Mouse (Mus musculus) induced T-regulatory cell, adult 2 months (primary cell): Measurements from ENCODE around the gene Ppp2r5c.
A peak's percentile ranks its signal among the peaks of the same experiment; 100 is the strongest.

Source experiments
- DNase-seq: peaks from one replicate; pipeline ENCODE4 v3.0.0-alpha.2; 2012; ENCODE audit warnings: low read depth

Gene Ppp2r5c

DNA sequence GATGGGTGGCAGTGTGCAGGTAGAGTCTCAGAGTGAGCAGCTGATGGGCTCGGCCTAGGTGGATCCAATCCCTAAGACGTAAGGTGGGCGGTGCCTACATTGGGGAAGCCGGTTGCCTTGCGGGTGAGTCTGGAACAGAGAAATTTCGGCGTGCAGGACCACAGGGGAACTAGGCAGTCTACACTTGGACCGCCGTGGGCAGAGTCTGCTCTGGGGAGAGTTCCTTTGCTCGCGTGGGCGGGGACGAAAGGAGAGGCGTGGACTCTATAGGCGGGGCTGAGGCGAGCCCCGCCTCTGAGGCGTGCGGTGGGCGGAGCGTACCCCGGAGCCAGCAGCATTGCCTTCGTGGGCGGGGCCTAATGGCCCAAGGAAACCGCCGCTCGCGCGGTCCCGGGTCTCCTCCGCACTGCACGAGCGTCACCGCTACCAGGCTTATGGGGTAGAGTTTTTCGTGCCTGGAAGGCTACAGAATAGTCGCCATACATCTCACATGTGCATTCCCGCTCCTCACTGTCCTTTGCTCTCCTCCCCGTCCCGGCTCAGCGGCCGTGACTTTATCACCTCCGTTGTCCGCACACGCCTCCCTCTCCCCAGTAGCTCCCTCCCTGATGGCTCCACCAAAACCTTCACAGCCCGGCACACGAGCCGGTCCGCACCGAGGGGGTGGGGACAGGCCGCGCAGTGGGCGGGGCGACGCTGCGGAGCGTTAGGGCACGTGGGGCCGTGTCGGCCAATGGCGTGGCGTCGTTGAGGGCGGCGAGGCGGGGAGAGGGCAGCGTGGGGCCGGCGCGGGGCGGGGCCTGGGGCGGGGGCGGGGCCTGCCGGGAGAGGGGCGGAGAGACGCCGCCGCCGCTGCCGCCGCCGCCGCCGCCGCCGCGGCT, at the start of gene Ppp2r5c:
TSS of gene Ppp2r5c (plus strand) at position 831 of the 881 bp plus-strand sequence.
- DNase-seq: peak; percentile 97

DNA sequence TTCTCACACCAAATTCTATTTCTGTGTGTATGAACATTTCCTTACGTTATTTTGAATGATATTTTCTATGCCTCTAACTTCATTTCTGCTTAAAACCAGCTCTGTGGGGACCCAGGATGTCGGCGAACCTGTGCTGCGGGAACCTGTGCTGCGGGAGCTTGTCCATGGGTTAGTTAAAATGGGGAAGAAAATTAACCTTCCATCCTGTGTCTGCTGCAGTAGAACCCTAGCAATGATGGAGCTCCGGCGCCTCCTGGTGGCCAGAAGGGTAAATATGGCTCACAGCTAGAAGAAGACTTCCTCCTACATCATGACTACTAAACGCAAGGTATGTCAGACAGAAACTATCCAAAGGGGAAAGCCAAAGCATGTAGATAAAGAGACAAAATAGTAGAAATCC, 48.6 kb upstream of the Ppp2r5c start:
- peak; percentile 81 for DNase-seq

DNA sequence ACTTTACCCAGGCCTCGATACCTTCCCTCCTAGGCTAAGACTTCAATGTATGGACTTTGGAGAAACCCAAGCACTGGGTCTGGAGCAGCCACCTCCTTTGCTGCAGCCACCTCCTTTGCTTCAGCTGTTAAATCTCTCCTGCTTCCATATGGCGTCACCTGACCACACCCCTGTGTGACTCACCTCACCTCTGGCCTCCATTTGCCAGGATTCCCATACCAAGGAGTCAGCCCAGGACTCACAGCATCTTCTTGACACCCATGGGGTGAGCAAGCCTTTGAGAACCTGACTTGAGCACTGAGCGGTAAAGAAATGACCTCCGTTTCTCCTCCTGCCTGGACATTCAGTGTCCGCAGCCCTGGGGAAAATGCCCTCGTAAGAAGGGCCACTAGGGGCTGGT, 47.8 kb upstream of the Ppp2r5c start:
- no peak for DNase-seq

DNA sequence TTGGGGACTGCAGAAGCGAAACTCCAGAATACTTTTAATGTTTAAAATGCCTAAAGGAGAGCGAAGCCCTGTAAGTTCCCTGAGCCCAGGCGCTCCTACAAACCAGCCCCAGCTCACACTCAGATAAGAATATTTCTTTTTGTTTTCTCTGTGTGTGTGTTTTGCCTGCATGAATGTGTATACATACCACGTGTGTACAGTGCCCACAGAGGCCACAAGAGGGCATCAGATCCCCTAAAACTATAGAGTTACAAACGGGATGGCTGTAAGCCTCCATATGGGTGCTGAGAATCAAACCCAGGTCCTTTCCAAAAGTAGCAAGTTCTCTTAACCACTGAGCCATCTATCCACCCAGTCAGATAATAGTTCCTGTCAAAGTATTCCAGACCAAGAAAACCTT, 46.0 kb upstream of the Ppp2r5c start:
- DNase-seq: no peak

DNA sequence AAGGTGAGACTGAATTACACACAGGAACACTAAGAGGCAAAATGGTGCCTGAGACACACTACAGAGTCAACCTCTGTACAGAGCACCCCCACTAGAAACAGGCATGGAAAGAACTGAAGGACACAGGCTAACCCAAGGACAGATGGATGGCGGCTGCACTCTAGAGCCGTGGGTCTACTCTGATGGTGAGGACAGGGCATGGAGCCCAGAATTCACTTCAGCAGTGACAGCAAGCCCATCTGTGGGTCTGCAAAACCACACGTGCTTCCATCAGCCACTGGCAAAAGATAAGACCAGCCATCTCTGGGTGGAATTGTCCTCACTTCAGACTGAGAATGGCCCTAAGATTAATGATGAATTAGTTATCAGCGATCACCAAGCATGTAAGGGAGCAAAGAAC, 45.0 kb upstream of the Ppp2r5c start:
- DNase-seq: no peak

DNA sequence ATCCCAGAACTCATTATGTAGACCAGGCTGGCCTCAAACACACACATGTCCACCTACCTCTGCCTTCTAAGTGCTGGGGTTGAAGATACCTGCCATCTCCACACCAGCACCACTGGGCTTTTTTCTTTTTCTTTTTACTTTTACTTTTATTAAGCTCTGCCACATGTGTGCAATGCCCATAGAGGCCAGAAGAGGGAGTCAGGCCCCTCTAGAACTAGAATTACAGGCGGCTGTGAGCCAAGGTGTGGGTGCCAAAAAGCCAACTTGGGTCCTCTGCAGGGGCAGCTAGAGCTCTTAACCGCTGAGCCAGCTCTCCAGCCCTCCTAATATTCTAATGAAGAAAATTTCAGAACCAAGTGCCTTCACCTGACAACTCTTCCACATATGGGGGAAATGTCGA, 30.7 kb upstream of the Ppp2r5c start:
- peak; percentile 70 for DNase-seq

DNA sequence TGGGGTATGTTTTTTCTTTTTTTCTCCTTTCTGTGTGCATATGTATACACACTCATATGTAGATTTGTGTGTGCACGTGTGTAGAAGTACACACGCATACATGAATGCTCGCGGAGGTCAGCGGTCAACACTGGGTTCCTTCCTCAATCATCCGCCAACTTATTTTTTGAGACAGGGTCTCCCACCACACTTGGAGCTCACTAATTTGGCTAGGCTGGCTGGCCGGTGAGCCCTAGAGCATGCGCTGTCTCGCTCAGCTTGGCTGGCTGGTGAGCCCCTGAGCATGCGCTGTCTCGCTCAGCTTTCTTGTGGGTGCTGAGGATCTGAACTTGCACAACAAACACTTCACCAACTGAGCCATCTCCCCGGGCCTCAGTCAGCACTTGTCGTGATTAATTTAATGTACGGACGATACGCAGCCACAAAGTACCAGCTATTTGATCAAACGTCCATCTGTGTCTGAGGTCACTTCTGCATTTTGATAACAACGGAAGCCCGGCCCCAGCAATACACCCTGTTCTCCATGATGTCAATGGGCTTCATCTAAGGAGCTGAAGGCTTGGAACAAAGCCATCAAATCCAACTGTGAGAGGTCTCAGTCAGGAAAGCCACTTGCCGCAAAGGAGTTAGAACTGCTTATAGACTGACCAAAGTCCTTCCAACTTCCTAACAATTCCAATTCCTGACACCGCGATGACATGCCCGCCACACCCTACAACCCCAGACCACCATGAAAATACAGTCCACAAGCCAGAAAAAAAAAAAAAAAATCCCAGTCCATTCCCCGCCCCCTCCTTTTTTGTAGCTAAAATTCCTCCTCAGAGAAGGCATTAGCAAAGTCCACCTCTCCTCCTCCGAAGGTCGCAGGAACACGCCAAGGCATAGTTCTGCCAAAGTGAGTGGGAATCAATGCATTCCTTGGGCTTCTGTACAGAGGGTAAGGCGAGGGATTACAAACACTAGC, 29.6 kb upstream of the Ppp2r5c start:
- peak; percentile 12 for DNase-seq

DNA sequence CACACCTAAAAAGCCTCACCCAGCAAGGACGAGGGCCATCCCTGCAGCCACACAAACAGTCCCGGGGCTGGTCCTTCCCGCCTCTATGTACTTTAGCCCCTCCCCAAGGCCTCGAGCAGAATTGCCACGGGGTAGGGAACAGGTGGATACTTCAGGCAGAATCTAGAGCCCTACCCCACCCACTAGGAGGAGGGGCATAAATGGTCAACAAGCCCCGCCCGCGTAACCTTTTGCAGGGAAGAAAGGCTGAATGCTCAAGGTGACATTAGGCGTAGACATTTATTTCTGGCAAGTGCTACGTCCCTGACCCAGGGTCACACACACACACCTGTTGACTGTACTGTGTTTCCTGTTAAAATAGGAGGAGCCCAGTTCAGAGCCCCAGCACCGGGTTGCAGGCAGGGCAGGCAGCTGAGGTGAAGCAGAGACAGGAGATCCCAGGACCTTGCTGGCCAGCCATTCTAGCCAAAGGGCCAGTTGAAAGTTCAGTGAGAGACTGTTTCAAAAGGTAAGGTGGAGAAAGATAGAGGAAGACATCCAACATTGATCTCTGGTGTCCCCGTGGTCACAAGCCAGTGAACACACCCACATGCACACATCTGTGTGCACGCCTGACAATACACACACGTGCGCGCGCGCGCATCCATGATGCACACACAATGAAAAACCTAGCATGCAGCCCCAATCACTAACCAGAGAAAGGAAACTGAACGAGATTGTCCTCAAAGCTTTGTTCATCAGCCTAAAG, 28.8 kb upstream of the Ppp2r5c start:
- peak; percentile 48 for DNase-seq

DNA sequence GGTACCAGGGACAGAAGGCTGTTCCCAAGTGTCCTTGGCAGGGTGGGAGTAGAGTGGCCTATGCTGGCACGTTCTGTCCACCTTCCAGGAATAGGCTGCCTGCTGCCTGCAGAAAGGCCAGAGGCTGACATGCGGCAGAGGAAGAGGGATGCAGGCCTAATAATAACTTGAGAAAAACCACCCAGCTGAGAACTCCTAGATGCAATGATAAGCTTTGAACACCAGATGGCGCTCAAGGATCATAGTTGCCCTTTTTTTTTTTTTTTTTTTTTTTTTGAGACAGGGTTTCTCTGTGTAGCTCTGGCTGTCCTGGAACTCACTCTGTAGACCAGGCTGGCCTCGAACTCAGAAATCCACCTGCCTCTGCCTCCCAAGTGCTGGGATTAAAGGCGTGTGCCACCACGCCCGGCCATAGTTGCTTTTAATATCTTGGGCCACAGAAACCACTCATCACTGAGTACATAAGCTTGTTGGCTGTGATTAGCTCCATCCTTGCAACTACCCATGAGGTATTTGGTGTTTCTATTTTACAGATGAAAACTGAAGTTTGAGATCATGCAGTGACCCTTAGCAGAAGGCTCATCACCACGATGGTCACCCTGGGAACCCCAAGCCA, 28.1 kb upstream of the Ppp2r5c start:
- DNase-seq: peak; percentile 87

DNA sequence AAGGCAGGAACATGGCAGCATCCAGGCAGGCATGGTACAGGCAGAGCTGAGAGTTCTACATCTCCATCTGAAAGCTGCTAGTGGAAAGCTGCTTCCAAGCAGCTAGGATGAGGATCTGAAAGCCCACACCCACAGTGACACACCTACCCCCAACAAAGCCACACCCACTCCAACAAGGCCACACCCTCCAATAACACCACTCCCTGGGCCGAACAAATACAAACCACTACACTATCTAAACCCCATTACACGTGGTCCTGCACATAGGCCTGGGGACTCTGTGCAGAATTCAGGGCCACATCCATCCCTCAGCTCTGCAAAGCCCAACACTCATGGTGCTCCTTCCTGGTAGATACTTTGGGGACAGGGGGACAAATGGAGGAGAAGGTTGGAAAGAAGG, 27.0 kb upstream of the Ppp2r5c start:
- peak; percentile 16 for DNase-seq

DNA sequence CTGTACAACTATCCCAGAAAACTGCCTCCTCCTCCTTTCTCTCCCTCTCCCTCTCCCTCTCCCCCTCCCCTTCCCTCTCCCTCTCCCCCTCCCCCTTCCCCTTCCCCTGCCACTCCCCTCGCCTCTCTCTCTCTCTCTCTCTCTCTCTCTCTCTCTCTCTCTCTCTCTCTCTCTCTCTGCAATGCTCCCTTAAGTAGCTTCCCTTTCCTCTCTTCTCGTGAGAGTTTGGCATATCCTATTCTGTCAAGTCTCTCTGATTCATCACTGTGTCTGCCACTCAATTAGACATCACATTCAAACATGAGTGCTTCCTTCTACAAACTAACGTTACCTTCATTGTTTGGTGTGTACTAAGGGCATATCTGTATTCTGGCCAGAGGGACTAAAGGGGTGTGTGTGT, 25.6 kb upstream of the Ppp2r5c start:
- DNase-seq: no peak

DNA sequence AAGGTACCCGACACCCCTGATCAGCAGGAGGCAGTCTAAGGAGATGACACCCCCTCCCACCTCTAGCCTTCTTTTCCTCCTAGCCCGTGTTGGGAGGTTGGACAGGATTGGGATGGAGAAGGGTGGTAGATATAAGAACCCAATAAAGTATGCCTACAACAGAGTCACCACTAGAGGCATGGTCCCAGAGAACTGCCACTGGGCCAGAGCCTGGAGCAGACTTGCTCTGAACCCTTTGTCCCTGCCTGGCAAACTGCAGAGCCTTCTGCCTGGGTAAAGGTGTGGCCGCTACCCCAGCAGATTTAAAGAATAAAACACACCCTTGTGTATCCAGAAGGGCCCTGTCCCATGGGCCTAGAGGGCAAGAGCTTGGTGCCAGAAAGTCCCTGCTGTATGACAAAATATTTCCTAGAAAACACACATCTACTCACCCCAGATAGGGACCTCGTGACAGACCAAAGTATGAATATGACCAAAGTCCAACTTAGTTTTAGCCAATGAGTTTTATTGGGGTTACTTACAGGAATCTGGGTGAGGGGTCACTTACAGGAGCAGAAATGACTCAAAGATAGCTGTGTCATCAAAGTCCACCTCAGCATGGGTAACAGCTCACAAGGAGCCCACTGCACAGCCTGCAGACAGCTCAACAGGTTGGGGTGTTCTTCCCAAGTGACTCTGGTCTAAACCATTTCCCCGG, 22.8 kb upstream of the Ppp2r5c start:
- DNase-seq: no peak

DNA sequence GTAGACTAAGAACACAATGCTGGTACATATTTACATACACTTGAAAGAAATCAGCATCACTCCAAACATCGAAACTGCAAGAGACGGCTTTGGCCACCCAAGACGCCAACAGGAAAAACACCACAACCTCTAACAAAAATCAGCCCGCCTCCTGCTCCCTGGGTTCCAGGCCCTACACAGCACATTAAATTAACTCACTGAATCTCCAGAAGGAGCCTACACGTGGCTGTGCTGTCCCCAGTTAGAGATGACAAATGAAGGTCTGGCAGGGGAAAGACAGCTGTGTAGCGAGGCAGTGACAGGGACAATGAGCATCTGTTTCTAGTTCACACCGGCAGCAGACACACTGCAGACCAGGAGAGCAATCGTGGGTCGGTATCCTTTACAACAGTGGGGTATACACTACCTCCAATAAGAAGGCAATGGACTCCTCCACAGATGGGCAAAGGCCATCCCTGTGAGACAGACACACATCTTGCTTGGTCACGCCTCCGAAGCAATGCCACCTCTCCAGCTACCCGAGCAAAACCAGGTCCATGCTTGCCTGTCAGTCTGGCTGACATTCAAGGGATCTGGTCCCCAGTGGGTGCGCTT, 20.4 kb upstream of the Ppp2r5c start:
- DNase-seq: no peak

DNA sequence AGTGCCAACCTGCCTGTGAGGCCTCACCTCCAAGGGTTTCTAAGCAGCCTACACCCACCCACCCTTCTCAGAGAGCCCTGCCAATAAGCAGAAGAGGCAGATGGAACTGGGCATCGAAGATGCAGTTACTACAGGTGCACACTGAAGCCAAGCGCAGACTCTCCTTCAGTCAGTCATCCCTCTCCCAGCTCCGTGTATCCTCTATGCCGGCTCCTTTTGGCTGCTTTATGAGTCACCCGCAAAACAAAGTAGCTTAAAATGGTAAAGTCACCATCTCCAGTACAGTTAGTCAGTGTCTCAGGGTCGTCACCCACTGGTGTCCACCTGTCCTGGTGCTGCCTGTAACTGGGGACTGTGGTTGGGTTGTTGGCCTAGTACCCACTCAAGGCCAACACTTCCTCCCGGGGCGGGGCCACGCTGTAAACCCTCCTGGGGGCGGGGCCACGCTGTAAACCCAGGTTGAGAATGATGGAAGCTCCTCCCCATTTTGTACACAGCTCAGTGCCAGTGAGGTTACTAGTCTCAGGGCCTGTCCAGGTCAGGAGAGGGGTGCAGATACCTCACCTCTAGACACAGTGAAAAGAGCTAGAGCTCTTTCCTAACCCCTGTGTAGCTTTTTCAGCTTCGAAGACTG, 17.5 kb upstream of the Ppp2r5c start:
- peak; percentile 19 for DNase-seq

DNA sequence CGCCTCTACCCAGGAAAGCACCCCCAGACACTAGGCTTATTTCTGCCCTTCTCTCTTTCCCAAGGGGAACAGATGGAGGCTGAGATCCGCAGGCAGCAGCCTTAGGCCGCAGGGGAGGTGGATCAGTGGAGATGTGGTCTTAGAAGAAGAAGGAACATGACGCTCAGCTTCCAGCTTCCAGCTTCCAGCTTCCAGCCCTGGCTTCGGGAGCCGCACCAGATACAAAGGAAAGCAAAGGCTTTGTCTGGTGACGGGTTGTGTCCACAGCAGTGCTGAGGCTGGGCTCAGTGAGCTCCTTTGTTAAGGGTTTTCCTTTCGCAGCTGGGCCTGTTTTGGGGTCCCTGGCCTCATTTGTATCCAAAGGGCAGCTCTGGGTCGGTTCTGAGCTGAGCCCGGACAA, 16.9 kb upstream of the Ppp2r5c start:
- no peak for DNase-seq

DNA sequence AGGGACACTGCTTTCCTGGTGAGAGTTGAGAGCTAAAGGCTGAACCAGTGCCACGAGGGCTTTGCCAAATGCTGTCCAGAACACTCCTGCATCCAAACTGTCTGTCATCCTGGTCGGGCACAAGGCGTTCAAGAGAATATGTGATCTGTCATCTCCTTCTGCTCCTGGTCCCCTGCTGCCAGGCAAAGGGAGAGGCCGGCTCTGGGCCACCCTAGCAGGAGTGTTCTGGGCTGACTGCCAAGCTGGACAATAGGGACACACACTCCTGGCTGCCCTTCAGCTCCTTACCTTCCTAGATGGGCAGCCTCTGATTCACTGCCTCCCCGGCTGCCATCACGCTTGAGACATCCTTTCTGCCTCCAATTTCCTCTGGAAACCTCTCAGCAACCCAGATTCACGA, 15.1 kb upstream of the Ppp2r5c start:
- DNase-seq: no peak

DNA sequence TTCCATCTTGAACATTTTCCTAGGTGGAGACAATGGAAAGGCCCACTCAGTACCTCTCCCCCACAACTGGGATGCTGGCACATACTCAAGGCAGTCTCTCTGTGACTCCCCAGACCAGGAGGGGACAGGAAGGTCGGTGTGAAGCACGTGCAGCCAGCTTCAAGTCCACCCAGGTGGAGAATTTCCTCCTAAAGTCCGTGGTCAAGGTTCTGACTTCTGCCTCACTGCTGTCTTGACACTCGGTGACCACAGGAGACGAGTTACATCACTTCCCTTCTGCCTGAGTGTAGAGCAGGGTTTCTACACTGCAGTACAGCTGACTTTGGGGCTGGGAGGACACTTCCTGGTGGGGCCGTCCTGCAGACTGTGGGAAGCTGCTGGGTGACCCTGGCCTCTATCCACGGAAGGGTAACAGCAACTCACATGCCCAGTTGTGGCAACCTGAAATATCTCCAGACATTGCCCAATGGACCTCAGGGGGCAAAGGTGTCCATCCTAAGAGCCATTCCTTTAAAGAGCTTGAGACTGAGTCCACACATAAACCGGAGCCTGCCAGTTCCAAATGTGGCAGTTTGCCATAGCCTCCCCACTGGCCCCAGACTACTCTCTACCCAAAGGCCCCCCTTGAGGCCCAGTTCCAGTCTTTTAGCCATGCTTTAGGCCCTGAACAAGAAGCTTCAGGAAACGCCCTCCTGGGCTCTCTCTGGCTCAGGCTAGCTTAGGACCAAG, 10.1 kb upstream of the Ppp2r5c start:
- no peak for DNase-seq

DNA sequence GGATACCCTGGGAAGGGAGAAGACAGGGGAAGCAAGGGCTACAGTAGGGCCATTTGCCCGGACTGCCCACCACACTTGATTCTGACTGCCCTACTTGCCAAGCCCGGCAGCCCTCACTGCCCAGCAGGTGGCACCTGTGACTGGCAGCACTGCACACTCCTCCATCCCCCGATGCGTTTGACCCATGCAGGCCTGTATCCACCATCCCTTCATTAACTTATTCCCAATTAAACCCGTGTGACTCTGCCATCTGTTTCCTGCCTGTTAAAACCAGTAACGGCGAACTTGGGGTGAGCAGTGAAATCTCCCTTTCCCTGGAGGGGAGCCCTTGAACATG, 9.6 kb upstream of the Ppp2r5c start:
- DNase-seq: peak; percentile 20

DNA sequence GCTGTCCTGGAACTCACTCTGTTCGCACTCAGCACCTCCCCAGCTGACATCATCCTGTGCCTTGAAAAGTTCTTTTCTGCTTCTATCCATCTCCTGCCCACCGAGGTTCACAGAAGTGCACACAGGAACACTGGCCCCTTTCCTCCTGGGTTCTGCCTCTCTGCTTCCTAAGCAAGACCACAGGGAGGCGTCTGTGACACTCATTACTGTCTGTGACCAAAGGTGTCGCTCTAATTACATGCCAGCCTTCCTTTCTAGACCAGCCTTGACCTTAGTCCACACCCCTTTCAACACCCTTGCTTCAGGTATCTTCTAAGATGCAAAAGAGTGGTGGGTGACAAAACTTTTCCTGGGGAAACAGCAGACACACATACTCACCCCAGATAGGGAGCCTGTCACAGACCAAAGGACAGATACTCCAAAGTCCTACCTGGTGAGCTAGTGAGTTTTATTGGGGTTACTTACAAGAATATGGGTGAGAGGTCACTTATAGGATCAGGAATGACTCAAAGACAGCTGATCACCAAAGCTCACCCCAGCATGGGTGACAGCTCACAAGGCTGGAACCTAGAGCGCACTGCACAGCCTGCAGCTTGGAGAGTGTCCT, 8.4 kb upstream of the Ppp2r5c start:
- peak; percentile 67 for DNase-seq
